Mouse (Mus musculus) retina, postnatal 1 day (tissue): Measurements from ENCODE around the gene Dnah7b.
A peak's percentile ranks its signal among the peaks of the same experiment; 100 is the strongest.
"Not testable (repeated sequence)": the region's sequence is repeated elsewhere in the genome, so short reads cannot be mapped to it uniquely, and the experiment has no call there.

Experiments used
- DNase-seq: peaks from one replicate; pipeline ENCODE4 v3.0.0-alpha.2; 2012

Dnah7b gene

DNA sequence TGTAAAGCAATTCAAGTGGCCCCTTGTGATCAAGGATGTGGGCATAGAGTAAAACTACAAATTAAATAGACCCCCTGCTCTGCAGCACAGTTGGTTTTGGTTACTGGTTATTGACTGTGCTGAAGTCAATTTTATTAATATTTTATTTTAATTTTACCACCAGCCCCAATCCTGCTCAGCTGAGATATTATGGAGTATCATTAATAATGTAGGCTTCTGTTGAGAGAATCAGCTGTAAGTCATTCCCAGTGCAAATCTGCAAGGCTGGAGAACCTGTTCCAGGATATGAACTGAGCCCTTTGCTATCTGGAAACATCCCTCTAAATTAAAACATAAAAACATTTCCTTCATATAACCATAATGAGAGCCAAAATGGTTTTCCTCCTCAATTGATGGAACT is 259.8 kb downstream of the Dnah7b start:
- not testable (repeated sequence) for DNase-seq

GRCm38 (mm10) chr1:46345301-46345700 is 279.2 kb downstream of the Dnah7b start:
- not testable (repeated sequence) for DNase-seq

- DNase-seq = not testable (repeated sequence)
Observed at GRCm38 (mm10) chr1:46380641-46381040, 314.5 kb downstream of the Dnah7b start.

GRCm38 (mm10) chr1:46394681-46395297 is 328.7 kb downstream of the Dnah7b start:
- DNase-seq = not testable (repeated sequence)

DNA sequence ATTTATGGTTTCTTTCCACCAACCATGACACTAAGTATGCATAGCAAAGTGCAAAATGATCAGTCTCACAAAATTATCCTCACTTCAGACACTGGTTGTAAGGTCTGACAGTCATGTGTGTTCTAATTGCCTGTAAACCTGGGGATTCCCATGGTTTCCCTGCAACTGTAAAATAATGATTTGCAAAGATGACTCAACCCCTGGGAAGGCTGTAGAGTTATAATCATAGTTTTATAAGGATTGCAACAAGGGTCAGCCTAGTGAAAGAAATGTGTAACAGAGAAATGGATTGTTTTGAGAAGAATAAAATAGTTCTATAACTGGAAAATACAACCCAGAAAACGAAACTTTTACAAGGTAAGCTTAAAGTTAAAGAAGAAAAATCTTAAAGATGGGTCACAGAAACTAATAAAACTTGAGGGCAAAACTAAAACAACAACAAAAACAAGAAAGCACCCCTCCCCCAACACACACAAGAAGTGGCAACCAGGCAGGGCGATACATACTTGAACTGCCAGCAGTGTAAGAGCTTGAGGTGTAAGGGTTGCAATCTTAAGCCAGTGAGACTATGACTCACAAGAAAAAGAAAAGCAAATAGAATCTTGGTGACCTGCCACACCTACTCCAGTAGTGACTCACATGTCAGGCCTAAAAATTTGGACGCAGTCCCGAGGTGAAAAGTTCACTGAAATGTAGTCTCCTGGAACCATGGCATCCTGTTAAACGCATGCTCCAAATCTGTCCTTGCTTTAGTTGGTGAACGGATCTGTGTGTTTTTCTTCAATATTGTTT is 342.4 kb downstream of the Dnah7b start:
- DNase-seq = no peak

GRCm38 (mm10) chr1:46414798-46415197 is 348.7 kb downstream of the Dnah7b start:
- DNase-seq = not testable (repeated sequence)

DNA sequence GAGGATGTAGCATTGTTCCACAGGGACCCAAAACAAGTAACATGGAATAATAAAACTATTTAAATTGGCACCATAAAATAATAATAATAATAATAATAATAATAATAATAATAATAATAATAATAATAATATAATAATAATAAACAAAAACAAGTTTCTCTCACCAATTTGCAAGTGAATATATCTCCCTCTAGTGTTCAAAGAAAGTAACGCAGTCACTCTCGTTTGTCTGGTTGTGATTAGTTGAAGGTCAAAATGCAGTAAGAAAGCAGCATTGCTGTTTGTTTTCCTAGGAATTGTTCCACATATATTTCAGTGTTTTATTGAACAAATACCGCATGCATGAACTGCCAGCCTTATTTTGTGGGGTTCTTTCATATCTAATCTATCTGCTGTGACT is 350.8 kb downstream of the Dnah7b start:
- DNase-seq = peak; percentile 50

DNA sequence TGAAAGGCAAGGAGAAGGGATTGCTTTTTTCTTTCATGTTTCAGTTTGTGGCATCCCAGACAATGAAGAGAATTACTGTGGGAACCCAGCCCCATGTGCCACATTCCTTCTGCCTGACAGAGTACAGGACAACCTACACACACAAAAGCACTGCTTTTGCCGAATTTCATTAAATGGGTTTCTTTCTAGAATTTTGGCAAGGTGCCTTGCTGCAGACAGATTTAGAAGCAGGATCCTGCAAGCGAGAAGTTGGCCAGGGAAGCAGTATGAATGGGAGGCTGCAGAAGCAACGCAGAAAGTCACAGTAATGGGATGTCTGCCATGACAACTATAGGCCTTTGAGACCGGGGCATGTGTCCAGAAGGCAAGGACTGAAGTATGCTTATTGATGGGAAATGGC is 352.9 kb downstream of the Dnah7b start:
- not testable (repeated sequence) for DNase-seq
